Mouse (Mus musculus) naive thymus-derived CD4-positive, alpha-beta T cell, adult 2 months (primary cell): ENCODE results near the gene Tlx2.

Experiments
- DNase-seq: peaks from one replicate; pipeline ENCODE4 v3.0.0-alpha.2; 2011; ENCODE audit warnings: low read depth

Gene Tlx2

DNA sequence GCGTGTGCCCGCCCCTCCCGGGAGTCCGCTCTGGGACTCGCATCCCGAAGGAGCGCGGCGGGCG, at the start of gene Tlx2:
Tlx2 (minus strand) TSS at position 47 of the 64 bp plus-strand sequence.
- DNase-seq: no peak

DNA sequence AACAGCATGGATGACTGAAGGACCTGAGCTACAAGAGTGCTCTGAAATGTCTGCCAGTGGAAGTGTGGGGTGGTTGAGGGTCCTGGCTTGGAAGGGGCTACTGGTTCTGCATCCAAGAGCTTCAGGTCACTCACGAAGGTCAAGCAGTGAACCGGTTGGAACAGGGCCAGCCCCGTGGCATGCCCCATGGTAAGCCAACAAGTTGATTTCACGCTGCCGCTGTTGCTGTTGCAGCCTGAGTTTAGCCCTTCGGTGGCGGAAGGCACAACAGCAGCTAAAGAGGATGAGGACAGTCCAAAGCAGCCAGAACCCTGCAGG, 49.6 kb upstream of the Tlx2 start:
- DNase-seq: no peak

DNA sequence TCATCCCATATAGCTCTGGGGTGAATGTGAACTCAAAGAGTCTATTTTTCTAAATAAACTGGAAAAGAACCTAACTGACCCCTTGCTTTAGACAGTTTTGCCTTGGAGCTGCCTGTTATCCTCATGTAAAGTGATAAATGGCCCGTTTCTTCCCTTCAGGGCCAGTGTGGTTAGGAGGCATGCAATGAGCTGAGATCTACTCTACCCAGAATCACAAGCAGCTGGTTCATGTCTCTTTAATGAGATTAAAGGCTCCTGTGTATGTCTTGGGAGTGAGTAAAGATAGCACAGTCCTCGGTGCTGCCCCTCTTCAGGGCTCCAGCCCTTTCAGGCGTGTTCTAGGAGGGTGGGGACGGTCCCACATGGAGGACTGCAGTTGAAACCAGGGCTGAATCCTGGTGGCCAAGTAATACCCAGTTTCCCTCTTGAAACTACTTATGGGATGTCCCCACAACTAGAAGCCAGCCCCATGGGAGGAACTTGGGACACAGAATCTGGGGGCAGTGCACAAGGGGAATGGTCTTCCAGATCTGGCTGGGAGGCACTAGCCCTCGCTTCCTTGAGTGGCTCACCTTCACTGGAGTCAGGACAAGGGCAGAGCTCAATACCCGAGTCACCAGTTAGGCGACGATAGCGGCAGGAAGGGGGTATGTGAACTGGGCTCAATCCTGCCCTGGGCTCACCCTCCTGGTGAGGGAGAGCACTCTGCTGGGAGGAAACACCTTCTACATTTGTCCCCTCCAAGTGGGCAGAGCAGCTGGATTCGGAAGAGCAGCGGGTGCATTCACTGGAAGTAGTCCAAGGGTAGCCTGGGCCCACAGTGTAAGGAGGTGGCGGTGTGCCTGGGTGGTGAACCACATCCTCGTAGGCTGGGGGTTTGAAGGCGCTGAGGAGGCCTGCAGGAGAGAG, 49.0 kb upstream of the Tlx2 start:
- DNase-seq: peak; percentile 47

DNA sequence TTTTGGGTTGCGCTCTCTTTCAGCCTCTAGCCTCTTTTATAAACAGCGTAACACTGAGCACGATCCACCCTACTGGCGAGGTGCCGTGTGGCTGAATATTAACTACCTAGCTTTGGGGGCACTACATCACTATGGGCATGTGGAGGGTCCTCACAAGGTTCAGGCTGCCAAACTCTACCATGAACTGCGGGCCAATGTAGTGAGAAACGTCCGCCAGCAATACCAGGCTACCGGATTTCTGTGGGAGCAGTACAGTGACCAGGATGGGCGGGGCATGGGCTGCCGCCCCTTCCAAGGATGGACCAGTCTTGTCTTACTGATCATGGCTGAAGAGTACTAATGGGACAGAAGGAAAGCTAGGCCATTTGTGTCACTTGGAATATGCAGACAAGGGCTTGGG, 48.3 kb upstream of the Tlx2 start:
- DNase-seq: no peak

DNA sequence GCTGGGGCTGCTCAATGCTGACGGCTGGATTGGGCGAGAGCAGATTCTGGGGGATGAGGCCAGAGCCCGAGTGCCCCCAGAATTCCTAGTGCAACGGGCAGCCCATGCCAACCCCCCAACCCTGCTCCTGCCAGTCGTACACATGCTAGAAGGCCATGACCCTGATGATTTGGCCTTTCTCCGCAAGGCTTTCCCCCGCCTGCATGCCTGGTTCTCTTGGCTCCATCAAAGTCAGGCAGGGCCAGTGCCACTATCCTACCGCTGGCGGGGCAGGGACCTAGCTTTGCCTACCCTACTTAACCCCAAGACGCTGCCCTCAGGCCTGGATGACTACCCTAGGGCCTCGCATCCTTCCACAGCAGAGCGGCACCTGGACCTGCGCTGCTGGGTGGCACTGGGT, 47.5 kb upstream of the Tlx2 start:
- DNase-seq: no peak

DNA sequence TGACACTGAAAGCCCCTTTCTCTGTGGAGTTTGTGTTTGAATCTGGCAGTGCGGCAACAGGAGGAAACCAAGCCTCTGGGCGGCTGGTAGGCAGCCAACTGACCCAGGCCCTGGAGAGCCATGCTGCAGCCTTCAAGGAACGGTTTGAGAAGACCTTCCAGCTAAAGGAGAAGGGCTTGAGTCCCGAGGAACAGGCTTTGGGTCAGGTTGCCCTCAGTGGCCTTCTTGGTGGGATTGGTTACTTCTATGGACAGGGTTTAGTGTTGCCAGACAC, 47.0 kb upstream of the Tlx2 start:
- peak; percentile 7 for DNase-seq

DNA sequence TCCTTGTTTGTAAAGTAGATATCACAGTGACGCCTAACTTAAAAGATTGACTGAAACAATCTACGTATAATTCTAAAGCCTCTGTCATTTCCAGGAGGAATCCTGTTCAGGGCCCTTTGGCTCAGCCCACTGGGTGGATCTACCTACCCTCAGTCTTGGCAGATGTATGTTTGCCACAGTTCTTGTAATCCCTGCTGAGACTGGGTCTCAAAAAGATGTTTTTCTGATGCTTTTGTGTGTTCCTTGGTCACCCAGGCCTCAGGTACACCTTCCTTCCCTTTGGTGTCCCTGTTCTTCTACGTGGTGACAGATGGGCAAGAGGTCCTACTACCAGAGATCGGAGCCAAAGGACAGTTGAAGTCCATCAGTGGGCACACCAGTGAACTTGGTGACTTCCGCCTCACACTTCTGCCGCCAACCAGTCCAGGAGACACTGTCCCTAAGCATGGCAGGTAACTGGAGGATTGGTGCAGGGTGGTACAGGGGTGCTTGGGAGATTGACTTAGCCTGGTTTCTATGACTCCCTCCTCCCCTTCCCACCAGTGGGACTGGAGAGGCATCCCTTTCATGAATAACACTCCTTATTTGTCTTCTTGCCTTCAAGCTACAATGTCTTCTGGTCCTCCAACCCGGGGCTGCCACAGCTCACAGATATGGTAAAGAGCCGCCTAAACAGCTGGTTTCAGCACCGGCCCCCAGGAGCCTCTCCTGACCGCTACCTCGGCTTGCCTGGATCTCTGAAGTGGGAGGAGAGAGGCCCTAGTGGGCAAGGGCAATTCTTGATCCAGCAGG, 46.5 kb upstream of the Tlx2 start:
- DNase-seq: peak; percentile 13

DNA sequence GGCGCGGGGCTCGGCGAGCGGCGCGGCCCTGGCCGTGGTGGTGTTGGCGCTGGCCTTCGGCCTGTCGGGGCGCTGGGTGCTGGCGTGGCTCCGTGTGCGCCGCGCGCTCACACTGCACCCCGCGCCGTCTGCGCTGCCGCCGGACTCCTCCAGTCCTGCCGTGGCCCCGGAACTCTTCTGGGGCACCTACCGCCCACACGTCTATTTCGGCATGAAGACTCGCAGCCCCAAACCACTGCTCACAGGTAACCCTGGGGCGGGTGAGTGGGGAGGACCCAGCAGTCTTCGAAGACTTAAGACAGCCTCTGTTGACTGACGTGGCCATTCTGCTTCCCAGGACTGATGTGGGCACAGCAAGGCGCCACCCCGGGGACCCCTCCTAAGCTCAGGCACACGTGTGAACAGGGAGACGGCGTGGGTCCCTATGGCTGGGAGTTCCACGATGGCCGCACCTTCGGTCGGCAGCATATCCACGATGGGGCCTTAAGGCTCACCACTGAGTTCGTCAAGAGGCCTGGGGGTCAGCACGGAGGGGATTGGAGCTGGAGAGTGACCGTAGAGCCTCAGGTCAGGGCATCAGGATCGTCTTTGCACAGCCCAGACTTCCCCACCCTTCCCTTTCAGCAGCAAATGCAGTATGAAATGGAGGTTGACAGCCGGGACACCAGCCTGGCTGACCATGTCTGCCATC, 45.7 kb upstream of the Tlx2 start:
- peak; percentile 65 for DNase-seq

DNA sequence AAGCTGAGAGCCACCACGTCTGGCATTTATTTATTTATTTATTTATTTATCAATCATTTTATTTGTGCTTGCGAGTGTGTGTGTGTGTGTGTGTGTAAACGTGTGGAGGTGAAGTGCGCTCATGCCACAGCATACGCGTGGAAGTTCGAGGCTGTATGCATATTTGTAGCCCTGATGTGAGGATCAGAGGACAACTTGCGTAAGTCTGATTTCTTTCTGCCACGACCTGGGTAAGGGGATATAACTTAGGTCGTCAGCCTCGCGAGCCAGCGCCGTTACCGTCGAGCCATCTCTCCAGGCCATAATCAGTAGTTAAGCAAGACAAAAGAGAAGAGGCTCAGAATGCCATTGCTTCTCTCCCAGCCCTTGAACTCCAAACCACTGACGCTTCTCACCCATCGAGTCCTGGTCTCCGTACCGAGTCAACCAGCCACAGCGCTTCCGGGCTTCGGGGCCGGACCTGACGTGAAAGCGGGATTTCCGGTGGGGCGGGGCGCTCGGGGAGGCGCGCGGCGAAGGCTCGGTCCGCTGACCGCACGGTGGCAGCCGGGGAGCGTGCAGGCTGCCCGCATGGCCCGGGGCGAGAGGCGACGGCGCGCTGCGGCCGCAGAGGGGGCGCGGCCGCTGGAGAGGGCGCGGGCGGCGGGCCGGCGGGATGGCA, 45.0 kb upstream of the Tlx2 start, which contains the start of gene Mogs:
Mogs (plus strand) TSS at position 486 of the 661 bp plus-strand sequence.
- peak; percentile 89 for DNase-seq

DNA sequence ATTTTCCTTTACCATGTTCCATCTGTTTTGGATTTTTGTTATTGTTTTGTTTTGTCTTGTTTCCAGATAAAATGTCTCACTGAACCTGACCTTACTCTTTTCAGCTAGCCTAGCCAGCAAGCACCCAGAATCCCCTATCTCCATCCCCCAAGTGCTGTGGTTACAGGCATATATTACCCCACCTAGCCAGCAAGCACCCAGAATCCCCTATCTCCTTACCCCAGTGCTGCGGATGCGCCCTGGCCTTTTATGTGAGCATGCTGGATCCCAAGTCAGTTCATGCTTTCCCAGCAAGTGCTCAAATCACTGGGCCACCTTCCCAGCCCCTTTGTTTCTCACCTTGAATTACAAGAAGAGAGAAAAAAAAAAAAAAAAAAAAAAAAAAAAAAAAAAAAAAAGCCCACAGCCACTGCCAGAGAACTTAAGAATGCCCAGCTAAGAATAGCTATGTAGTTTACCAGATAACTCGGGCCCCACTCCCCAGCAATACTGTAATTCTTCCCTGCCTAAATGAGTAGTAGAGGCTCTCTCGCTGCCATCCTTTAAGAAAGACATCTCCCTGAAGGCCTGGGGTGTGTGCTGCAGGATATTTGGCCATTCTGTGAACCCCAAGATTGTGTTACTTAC, 41.5 kb upstream of the Tlx2 start:
- DNase-seq: no peak

DNA sequence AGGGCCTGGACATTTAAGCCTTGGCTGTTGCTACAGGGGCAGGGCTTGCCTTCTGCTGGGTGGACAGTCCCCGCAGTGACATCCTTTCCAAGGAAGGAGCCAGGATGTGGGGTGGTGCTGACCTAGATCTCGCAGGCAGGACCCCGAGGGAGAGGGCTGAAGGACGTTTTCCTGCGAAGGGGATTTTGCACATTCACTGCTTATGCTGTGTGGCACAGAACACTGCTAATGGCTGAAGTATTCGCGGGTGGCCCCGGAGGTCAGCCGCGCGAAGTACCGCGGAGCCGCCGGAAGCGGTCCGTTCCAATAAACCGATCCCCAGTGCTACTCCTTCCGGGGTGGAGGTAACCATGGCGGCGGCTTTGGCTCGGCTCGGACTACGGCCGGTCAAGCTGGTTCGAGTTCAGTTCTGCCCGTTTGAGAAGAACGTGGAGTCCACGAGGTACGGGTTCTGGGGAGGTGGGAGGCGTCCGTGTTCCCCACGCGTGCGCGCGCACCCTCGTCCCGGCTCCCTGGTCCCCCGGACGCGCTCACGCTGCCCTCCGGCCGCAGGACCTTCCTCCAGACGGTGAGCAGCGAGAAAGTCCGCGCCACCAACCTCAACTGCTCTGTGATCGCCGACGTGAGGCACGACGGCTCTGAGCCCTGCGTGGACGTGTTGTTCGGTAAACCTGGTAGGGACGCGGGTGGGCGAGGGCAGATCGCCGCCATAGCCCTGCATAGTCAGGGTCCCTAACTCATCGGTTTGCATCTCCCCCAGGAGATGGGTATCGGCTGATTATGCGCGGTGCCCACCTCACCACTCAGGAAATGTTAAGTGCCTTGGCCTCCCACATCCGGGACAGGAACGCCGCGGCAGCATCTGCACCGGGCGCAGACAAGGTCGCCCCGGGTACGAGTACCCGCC, 38.9 kb upstream of the Tlx2 start, which contains the start of gene Mrpl53:
Mrpl53 (plus strand) TSS at position 279 of the 907 bp plus-strand sequence.
- peak; percentile 71 for DNase-seq

DNA sequence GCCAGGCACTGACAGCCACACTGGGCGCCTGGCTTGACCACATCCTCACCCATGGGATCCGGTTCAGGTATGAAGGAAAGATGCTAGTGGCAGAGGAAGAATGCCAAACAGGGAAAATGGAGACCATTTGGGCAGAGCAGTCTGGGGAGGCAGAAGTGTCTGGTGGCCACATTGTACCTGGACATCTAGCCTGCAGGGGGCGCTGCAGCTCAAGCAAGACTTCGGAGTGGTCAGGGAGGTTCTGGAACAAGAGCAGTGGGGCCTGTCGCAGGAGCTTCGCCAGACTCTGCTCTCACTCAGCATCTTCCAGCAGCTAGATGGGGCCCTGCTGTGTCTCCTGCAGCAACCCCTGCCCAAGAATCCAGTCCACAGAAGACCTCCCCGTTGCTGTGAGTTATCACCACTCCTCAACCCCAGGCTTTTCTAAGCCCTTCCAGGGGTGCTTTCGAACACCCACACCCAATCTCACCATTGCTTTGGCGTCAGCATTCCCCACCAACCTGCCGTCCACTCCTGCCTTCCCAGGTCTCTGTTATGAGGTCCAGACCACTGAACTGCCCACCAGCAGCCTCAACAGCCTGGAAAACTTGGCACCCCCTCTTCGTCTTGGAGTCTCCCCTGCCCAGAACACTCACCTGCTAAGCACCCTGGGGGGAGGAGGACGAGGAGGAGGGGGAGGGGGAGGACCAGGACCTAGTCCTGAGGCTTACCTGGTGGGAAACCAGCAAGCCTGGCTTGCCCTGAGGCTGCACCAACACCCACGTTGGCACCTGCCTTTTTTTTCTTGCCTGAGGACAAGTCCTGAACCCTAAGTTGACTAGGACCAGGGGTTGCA, 37.7 kb upstream of the Tlx2 start:
- peak; percentile 87 for DNase-seq

DNA sequence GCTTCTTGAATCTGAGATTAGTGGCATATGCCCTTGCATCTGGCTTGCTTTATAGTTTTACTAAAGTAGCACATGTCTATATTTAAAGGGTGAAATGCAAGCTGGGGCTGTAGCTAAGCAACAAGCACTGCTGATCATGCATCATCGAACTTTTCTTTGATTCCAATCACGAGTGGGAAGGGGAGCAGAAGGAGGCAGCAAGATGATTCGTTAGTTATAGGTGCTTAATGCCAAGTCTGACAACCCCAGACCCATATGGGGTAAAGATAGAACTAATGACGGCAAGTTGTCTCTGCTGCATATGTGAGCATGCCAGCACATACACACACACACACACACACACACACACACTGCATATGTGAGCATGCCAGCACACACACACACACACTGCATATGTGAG, 34.1 kb upstream of the Tlx2 start:
- DNase-seq: no peak

DNA sequence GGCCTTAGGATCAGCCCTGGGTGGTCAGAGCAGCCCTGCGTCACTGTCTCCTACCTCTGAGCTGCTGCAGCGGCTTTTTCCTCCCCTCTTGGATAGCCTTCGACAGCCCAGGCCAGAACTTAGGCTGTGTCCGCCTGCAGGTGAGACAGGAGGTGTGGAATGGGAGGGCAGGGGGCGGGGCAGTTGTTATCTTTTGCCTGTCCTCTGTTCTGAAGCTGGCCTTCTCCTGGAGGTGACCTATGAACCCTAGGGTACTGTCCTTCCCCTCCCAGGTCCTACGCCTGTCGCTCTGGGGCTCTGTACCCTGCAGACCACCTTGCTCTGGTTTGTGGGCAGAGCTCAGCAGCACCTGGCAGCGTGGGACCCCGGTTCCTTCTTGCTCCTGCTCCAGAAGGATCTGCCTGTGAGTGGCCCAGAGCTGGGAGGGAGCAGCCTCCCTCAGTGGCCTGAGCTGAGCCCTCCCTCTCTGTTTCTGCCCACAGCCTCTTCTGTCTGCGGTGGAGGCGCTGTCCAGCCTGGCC, 33.1 kb upstream of the Tlx2 start:
- no peak for DNase-seq

DNA sequence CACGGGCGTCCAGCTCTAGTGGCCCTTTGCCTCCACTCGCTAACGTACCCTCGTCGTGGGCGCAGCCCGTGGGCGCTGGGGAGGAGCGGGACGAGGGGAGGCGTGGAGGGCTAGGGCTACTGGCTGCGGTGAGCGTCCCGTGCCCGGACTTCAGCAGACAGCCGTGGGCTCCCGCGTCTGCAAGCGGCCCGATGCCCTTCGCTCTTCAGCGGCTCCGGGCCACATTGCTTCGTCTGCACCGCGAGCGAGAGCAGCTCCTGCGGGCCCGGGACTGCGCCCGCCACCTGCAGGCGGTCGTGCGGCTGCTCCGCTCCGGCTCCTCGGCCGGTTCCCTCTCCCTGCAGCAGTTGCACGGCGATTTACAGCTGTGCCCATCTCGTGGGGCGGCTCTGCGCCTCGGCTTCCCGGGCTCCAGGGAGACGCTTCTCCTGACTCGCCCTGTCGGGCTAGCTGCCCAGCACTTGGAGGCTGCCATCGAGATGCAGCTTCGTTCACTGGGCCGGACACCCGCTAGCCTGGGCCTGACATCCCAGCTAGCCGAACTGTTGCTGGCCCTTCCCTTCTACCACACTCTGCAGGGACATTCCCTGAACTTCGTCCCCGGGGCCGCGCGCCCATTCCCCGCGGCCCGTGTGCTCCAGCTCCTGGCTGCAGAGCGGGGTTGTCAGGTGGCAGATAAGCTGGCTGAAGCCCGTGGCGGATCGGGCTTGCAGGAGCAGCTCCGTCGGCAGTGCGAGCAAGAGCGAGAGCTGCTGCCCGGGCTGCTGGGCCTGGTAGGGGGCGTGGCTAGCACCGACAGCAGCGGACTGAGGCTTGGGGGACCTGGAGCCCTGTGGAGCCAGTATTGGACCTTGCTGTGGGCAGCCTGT, 31.8 kb upstream of the Tlx2 start:
- peak; percentile 85 for DNase-seq

DNA sequence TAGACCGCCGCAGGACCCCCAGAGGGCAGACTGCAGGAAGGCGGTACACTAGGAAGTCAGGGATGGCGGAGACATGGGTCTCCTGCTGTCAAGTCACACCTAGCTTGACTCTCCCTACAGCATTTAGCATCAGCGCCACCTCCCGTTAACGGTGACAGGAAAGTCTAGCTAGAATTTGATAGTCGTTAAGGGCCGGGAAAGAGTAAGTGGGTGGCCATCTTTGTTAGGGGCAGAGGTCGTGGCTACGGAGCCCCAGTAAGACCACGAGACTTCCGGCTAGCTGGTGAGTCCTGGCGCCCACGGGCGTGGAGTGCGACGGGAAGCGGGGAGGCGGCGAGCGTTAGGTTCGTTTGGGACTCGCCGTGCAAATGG, 31.2 kb upstream of the Tlx2 start, which contains the start of the genes Ccdc142 and Gm42688:
Ccdc142 (plus strand) TSS at position 286 of the 372 bp plus-strand sequence.
Gm42688 (plus strand) TSS at position 302 of the 372 bp plus-strand sequence.
- peak; percentile 94 for DNase-seq

DNA sequence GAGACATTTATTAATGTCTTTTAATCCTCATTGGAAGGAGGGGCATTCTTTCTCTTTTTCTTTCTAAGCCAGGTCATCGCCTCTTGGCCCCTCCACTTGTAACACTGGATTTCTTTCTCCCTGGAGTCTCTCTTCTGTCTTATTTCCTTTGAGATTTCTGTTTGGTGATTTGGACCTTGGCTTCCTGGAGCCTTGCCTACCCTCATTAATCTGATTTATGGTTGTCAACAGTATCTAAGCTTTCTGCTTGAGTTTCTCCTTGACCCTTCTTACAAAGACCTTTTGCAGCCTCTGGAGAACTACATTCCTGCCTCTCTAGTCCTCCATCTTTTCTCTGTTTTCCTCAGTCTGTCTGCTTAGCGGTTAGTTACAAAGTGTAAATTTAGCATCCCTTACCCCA, 28.3 kb upstream of the Tlx2 start:
- no peak for DNase-seq

DNA sequence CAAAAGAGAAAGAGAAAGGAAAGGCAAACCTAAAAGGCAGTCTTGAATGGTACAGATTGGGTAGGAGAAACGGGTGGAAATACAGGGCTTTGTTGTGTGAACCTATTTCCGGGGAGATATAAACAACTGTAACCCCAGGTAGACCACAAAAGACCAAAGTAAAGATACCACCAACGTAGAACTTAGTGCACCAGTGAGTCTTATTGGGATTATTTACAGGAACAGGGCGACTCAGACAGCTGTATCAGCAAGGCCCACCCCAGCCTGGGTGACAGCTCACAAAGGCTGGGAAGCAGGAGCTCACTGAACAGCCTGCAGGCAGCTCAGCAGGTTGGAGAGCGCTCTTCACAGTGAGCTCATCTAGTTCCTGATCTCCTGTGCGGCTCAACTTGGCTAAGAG, 25.9 kb upstream of the Tlx2 start:
- peak; percentile 89 for DNase-seq
